Mouse (Mus musculus) liver, postnatal 0 days (tissue): ENCODE results near the gene Kcnj8. TPM values are rescaled to one million over a fixed set of nuclear protein-coding genes. Genes with fewer than 3 reads are reported as not detected.
"Not testable (repeated sequence)": the region's sequence is repeated elsewhere in the genome, so short reads cannot be mapped to it uniquely, and the experiment has no call there.

ENCODE experiments used
- ATAC-seq: fragments of 200-750 bp; cut with Nextera tagmentation; 2 replicates; pipeline ENCODE4 v1.8.0; 2017; ENCODE audit warnings: mild to moderate bottlenecking, moderate library complexity
- DNase-seq: peaks from one replicate; pipeline ENCODE4 v3.0.0-alpha.2; 2016
- H3K27ac ChIP-seq: fragments of 300-500 bp; sonication (generic); 2 replicates; pipeline ENCODE4 v1.5.1; 2014; ENCODE audit warnings: antibody characterized with exemption, moderate library complexity, mild to moderate bottlenecking, low read depth
- H3K27me3 ChIP-seq: fragments of 300-500 bp; sonication (generic); 2 replicates; pipeline ENCODE4 v1.6.1; 2014; ENCODE audit warnings: low read length, control low read depth, mixed read lengths; ENCODE audit not compliant: insufficient read depth
- H3K36me3 ChIP-seq: fragments of 300-500 bp; sonication (generic); replicated peaks from 2 replicates; pipeline ENCODE4 v1.6.1; 2014; ENCODE audit warnings: mild to moderate bottlenecking, control low read depth, low read length, moderate library complexity, mixed read lengths; ENCODE audit not compliant: insufficient read depth
- H3K4me1 ChIP-seq: fragments of 300-500 bp; sonication (generic); 2 replicates; pipeline ENCODE4 v1.6.1; 2014; ENCODE audit warnings: antibody characterized with exemption, mild to moderate bottlenecking, control low read depth; ENCODE audit not compliant: insufficient read depth
- H3K4me2 ChIP-seq: fragments of 300-500 bp; sonication (generic); 2 replicates; pipeline ENCODE4 v1.6.1; 2014; ENCODE audit warnings: low read depth, mild to moderate bottlenecking, low read length, moderate library complexity, mixed read lengths
- H3K4me3 ChIP-seq: fragments of 300-500 bp; sonication (generic); 2 replicates; pipeline ENCODE4 v1.5.1; 2014; ENCODE audit warnings: low read depth, low read length
- H3K9ac ChIP-seq: fragments of 300-500 bp; sonication (generic); replicated peaks from 2 replicates; pipeline ENCODE4 v1.6.1; 2014; ENCODE audit warnings: mild to moderate bottlenecking, moderate library complexity
- H3K9me3 ChIP-seq: fragments of 300-500 bp; sonication (generic); 2 replicates; pipeline ENCODE4 v1.6.1; 2016; ENCODE audit warnings: mild to moderate bottlenecking, control low read depth, low read length, mixed read lengths
- CTCF ChIP-seq: sonication (generic); IDR thresholded peaks from 2 replicates; pipeline ENCODE4 v1.5.1; 2016; ENCODE audit warnings: antibody characterized with exemption, low read depth
- EP300 ChIP-seq: IDR thresholded peaks from 2 replicates; pipeline ENCODE4 v1.6.1; 2016; ENCODE audit warnings: antibody characterized with exemption, low read depth, mild to moderate bottlenecking
- WGBS: fragments of 180-500 bp; shearing (Covaris S2); extraction: QIAGEN DNeasy Blood & Tissue Kit; methylation state at CpG from one replicate; pipeline ENCODE4 v1.1.7; 2014; ENCODE audit not compliant: insufficient replicate concordance; 5-methylcytosine and 5-hydroxymethylcytosine counted together
- polyA plus RNA-seq: library from polyadenylated mRNA; unstranded; fragments of >200 nt; fragmentation: Nextera tagmentation; extraction: Ambion mirVana; gene quantifications from 2 replicates; pipeline ENCODE4 v1.2.1, GENCODE M21; 2015

The Kcnj8 gene
- polyA plus RNA-seq, 1 experiment from 2014 or later: 6.2 TPM

GRCm38 (mm10) chr6:142519110-142519509, 52.3 kb downstream of the Kcnj8 start:
- WGBS: 7% methylated on average over 6 of the region's 6 CpGs
- H3K27ac ChIP-seq: no peak overlapping the region
- ATAC-seq: 0 out of 2 replicates have a peak, but pooled peaks have one; percentile 25

GRCm38 (mm10) chr6:142515379-142515778, 56.0 kb downstream of the Kcnj8 start:
- not testable (repeated sequence) for H3K27ac ChIP-seq, DNase-seq, H3K36me3 ChIP-seq, H3K4me3 ChIP-seq, H3K9ac ChIP-seq, ATAC-seq, H3K27me3 ChIP-seq, H3K4me2 ChIP-seq, H3K9me3 ChIP-seq, H3K4me1 ChIP-seq
- WGBS: 67% methylated on average over 8 of the region's 9 CpGs

More at GRCm38 (mm10) chr6:142519110-142519509, 52.3 kb downstream of the Kcnj8 start:
- no peaks in the 10 kb centered on the region for H3K27me3 ChIP-seq
- H3K9ac ChIP-seq: no peak overlapping the region
- no peak overlapping the region for H3K4me3 ChIP-seq
- no peaks in the 10 kb centered on the region for H3K36me3 ChIP-seq
- H3K4me2 ChIP-seq: no peak overlapping the region
- DNase-seq: no peak
- peak; percentile 75 for TF ChIP-seq CTCF
- TF ChIP-seq EP300: no peak
- no peaks in the 10 kb centered on the region for H3K9me3 ChIP-seq
- no peaks in the 10 kb centered on the region for H3K4me1 ChIP-seq

- H3K4me1 ChIP-seq: no peaks in the 10 kb centered on the region
- ATAC-seq (no peak), DNase-seq (peak; percentile 65)
- H3K36me3 ChIP-seq: no peaks in the 10 kb centered on the region
- no peak overlapping the region for H3K27ac ChIP-seq
- no peaks in the 10 kb centered on the region for H3K27me3 ChIP-seq
- peak; percentile 55 for TF ChIP-seq CTCF
- TF ChIP-seq EP300: no peak
- no peak overlapping the region for H3K9ac ChIP-seq
- H3K4me3 ChIP-seq: no peak overlapping the region
- no peaks in the 10 kb centered on the region for H3K9me3 ChIP-seq
- H3K4me2 ChIP-seq: no peak overlapping the region
- WGBS: 2% methylated on average over 10 of the region's 10 CpGs
These were observed 56.5 kb downstream of the Kcnj8 start for GRCm38 (mm10) chr6:142514912-142515311.

Other genes with a start within 250 kb of the Kcnj8 start
- gene Slco1a5, start 248.6 kb downstream of the Kcnj8 start, polyA plus RNA-seq: not detected in 2 replicates
- 11.0 and 11.7 TPM in 2 replicates for gene Pyroxd1, start 226.0 kb downstream of the Kcnj8 start, polyA plus RNA-seq
- 5.8 and 7.3 TPM in 2 replicates for gene Recql, start 184.5 kb downstream of the Kcnj8 start, polyA plus RNA-seq
- 15.9 and 18.0 TPM in 2 replicates for gene Golt1b, start 184.4 kb downstream of the Kcnj8 start, polyA plus RNA-seq
- 0.09 TPM in 1 of 2 replicates, not detected in the other for gene Spx, start 158.2 kb downstream of the Kcnj8 start, polyA plus RNA-seq
- gene Gys2, start 98.5 kb downstream of the Kcnj8 start, polyA plus RNA-seq: 90.8 and 92.7 TPM in 2 replicates
- gene Ldhb, start 63.7 kb downstream of the Kcnj8 start, polyA plus RNA-seq: 12.9 and 16.9 TPM in 2 replicates
- 2.9 and 3.2 TPM in 2 replicates for gene Abcc9, start 130.7 kb upstream of the Kcnj8 start, polyA plus RNA-seq
- gene Cmas, start 185.1 kb upstream of the Kcnj8 start, polyA plus RNA-seq: 107 and 121 TPM in 2 replicates
- gene Sult6b2, start 232.9 kb upstream of the Kcnj8 start, polyA plus RNA-seq: not detected in 2 replicates